32 mouse cellular contexts compared by ENCODE assay signal in the genomic region with DNA sequence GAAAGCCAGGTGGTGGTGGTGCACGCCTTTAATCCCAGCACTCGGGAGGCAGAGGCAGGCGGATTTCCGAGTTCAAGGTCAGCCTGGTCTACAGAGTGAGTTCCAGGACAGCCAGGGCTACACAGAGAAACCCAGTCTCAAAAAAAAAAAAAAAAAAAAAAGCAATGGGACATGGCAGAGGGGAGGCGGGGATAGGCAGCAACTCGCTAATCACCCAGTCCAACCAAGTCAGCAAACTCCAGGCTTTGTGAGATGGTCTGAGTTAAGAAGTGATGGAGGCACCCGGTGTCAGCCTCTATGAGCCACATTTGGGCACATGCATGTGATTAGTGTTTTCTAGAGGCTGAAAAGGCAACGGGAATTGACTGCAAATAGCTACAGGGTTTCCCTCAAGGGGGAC. TPM values are rescaled to one million over a fixed set of nuclear protein-coding genes. Genes with fewer than 3 reads are reported as not detected.
"Had no signal": no experiment of that assay in that cellular context is flagged by ENCODE, and none has a peak within 500 bp of the region (broad histone marks: within the 10 kb centered on the region; RNA-seq: fewer than 3 reads in every experiment).

No protein-coding gene starts in this region.

RNA-seq across cellular contexts. Expression of a gene that starts 56.3 kb away (rescaled TPM):
- total RNA-seq: left cerebral cortex, postnatal 4 days; liver, adult 2 months; megakaryocyte progenitor cell, adult 5-6 weeks; megakaryocyte, adult 5-6 weeks; megakaryocyte-erythroid progenitor cell, adult 5-6 weeks; monocyte, adult 5-6 weeks had no signal
- polyA plus RNA-seq: limb, embryonic 10.5 days; limb, embryonic 11.5 days; limb, embryonic 12.5 days; limb, embryonic 13.5 days; limb, embryonic 14.5 days; limb, embryonic 15.5 days; liver, adult 2 months; liver, embryonic 11.5 days; liver, embryonic 12.5 days; liver, embryonic 13.5 days; liver, embryonic 14.5 days; liver, embryonic 15.5 days; liver, embryonic 16.5 days; liver, postnatal 0 days; lung, embryonic 14.5 days; lung, embryonic 15.5 days; lung, embryonic 16.5 days; lung, postnatal 0 days; macrophage; midbrain, embryonic 10.5 days; midbrain, embryonic 11.5 days; midbrain, embryonic 12.5 days; midbrain, embryonic 13.5 days; midbrain, postnatal 0 days; myocyte; neural tube, embryonic 11.5 days; neural tube, embryonic 12.5 days had no signal
